Mouse (Mus musculus) large intestine, adult 2 months (tissue): ENCODE measurements around the gene Sp7. TPM values are rescaled to one million over a fixed set of nuclear protein-coding genes. Genes with fewer than 3 reads are reported as not detected.

Experiments used
- polyA plus RNA-seq: library from polyadenylated mRNA; depleted of rRNA; stranded (reverse); fragments of >200 nt; gene quantifications from 2 replicates; pipeline ENCODE4 v1.2.3, GENCODE M21; 2012; rRNA removed

The Sp7 gene
- polyA plus RNA-seq, 1 experiment, result not detected

Other genes with a start within 250 kb of the Sp7 start
- 32.1 and 35.9 TPM in 2 replicates for gene Spryd3, start 230.9 kb downstream of the Sp7 start, polyA plus RNA-seq
- gene Igfbp6, start 222.8 kb downstream of the Sp7 start, polyA plus RNA-seq, result 15.4 and 34.3 TPM in 2 replicates
- gene Soat2, start 216.7 kb downstream of the Sp7 start, polyA plus RNA-seq, result 96.3 and 315 TPM in 2 replicates
- gene Zfp740, start 163.9 kb downstream of the Sp7 start, polyA plus RNA-seq, result 20.2 and 26.4 TPM in 2 replicates
- gene Csad, start 162.5 kb downstream of the Sp7 start, polyA plus RNA-seq, result 18.9 and 23.9 TPM in 2 replicates
- 23.0 and 24.8 TPM in 2 replicates for gene Itgb7, start 135.2 kb downstream of the Sp7 start, polyA plus RNA-seq
- 6.9 and 8.6 TPM in 2 replicates for gene Rarg, start 109.7 kb downstream of the Sp7 start, polyA plus RNA-seq
- not detected in 2 replicates for gene Gm9918, start 96.6 kb downstream of the Sp7 start, polyA plus RNA-seq
- 52.4 and 57.1 TPM in 2 replicates for gene Mfsd5, start 87.7 kb downstream of the Sp7 start, polyA plus RNA-seq
- gene Espl1, start 70.9 kb downstream of the Sp7 start, polyA plus RNA-seq, result 14.8 and 16.1 TPM in 2 replicates
- 97.0 and 98.7 TPM in 2 replicates for gene Pfdn5, start 41.1 kb downstream of the Sp7 start, polyA plus RNA-seq
- gene Myg1, start 35.5 kb downstream of the Sp7 start, polyA plus RNA-seq, result 38.9 and 49.8 TPM in 2 replicates
- 31.0 and 35.2 TPM in 2 replicates for gene Aaas, start 16.4 kb downstream of the Sp7 start, polyA plus RNA-seq
- 10.3 and 19.7 TPM in 2 replicates for gene Sp1, start 39.0 kb upstream of the Sp7 start, polyA plus RNA-seq
- gene Amhr2, start 78.2 kb upstream of the Sp7 start, polyA plus RNA-seq, result 0.16 and 1.0 TPM in 2 replicates
- gene Prr13, start 91.8 kb upstream of the Sp7 start, polyA plus RNA-seq, result 734 and 781 TPM in 2 replicates
- gene Pcbp2, start 103.4 kb upstream of the Sp7 start, polyA plus RNA-seq, result 449 and 466 TPM in 2 replicates
- gene Gm10337, start 136.5 kb upstream of the Sp7 start, polyA plus RNA-seq, result not detected in 2 replicates
- gene Map3k12, start 149.9 kb upstream of the Sp7 start, polyA plus RNA-seq, result 2.6 and 2.7 TPM in 2 replicates
- 82.8 and 89.5 TPM in 2 replicates for gene Tarbp2, start 151.0 kb upstream of the Sp7 start, polyA plus RNA-seq
- 3.1 and 3.6 TPM in 2 replicates for gene Npff, start 157.8 kb upstream of the Sp7 start, polyA plus RNA-seq